Mouse (Mus musculus) myocyte (in vitro differentiated cells): ENCODE data around the gene Olfr709-ps1. TPM values are rescaled to one million over a fixed set of nuclear protein-coding genes. Genes with fewer than 3 reads are reported as not detected.
"Not testable (repeated sequence)": the region's sequence is repeated elsewhere in the genome, so short reads cannot be mapped to it uniquely, and the experiment has no call there.

Experiments
- H3K27me3 ChIP-seq: one replicate; pipeline ENCODE4 v1.6.1; 2011; ENCODE audit not compliant: control insufficient read depth, insufficient read depth, insufficient read length
- H3K36me3 ChIP-seq: one replicate; pipeline ENCODE4 v1.6.1; 2011; ENCODE audit not compliant: control insufficient read depth, insufficient read depth
- H3K4me2 ChIP-seq: one replicate; pipeline ENCODE4 v1.6.1; 2011; ENCODE audit warnings: low read depth, control low read depth
- H3K4me3 ChIP-seq: one replicate; pipeline ENCODE4 v1.5.1; 2011; ENCODE audit warnings: mild to moderate bottlenecking, control low read depth, moderate library complexity
- H3K79me2 ChIP-seq: one replicate; pipeline ENCODE4 v1.6.1; 2011; ENCODE audit not compliant: control insufficient read depth, insufficient read depth
- H3ac ChIP-seq: one replicate; pipeline ENCODE4 v1.6.1; 2011; ENCODE audit not compliant: control insufficient read depth, insufficient read length
- CEBPB ChIP-seq: IDR thresholded peaks from 2 replicates; pipeline ENCODE4 v1.6.1; 2011; ENCODE audit warnings: mild to moderate bottlenecking, moderate library complexity; ENCODE audit not compliant: poor library complexity, insufficient read depth, severe bottlenecking
- E2F4 ChIP-seq: IDR thresholded peaks from one replicate; pipeline ENCODE4 v1.6.1; 2011; ENCODE audit warnings: mild to moderate bottlenecking, control low read depth, moderate library complexity; ENCODE audit not compliant: insufficient read depth
- MAX ChIP-seq: IDR thresholded peaks from one replicate; pipeline ENCODE4 v1.6.1; 2011; ENCODE audit warnings: low read depth, mild to moderate bottlenecking, control low read depth
- MYOD1 ChIP-seq, 3 experiments: IDR thresholded peaks; one replicate each; pipeline ENCODE4 v1.6.1; 2011; ENCODE audit warnings: control low read depth in 2 of 3, low read depth in 2 of 3, mild to moderate bottlenecking in 2 of 3, moderate library complexity in 1 of 3; ENCODE audit not compliant: insufficient read length in 2 of 3, control insufficient read depth in 1 of 3
- MYOG ChIP-seq, 3 experiments: IDR thresholded peaks; one replicate each; pipeline ENCODE4 v1.6.1; 2011; ENCODE audit warnings: control low read depth in 2 of 3, low read depth in 2 of 3, mild to moderate bottlenecking in 2 of 3; ENCODE audit not compliant: insufficient read length in 2 of 3, control insufficient read depth in 1 of 3, insufficient read depth in 1 of 3
- POLR2A ChIP-seq: IDR thresholded peaks from one replicate; pipeline ENCODE4 v1.6.1; 2011; ENCODE audit warnings: low read depth, mild to moderate bottlenecking, control low read depth, moderate library complexity; ENCODE audit not compliant: insufficient read length
- POLR2AphosphoS2 ChIP-seq: IDR thresholded peaks from one replicate; pipeline ENCODE4 v1.6.1; 2011; ENCODE audit warnings: low read depth, control low read depth; ENCODE audit not compliant: insufficient read length
- REST ChIP-seq: IDR thresholded peaks from one replicate; pipeline ENCODE4 v1.6.1; 2011; ENCODE audit warnings: mild to moderate bottlenecking, control low read depth, moderate library complexity; ENCODE audit not compliant: insufficient read depth, insufficient read length
- SRF ChIP-seq: IDR thresholded peaks from one replicate; pipeline ENCODE4 v1.6.1; 2011; ENCODE audit warnings: low read depth; ENCODE audit not compliant: control insufficient read depth, insufficient read length
- TCF12 ChIP-seq: IDR thresholded peaks from one replicate; pipeline ENCODE4 v1.6.1; 2011; ENCODE audit warnings: mild to moderate bottlenecking, control low read depth; ENCODE audit not compliant: poor library complexity, insufficient read depth, severe bottlenecking
- TCF3 ChIP-seq: IDR thresholded peaks from one replicate; pipeline ENCODE4 v1.6.1; 2011; ENCODE audit warnings: low read depth, control low read depth; ENCODE audit not compliant: insufficient read length
- USF1 ChIP-seq: IDR thresholded peaks from one replicate; pipeline ENCODE4 v1.6.1; 2011; ENCODE audit warnings: low read depth, mild to moderate bottlenecking, control low read depth, moderate library complexity
- polyA plus RNA-seq: library from polyadenylated mRNA; unstranded; fragments of >200 nt; fragmentation: generic; extraction: Trizol; gene quantifications from one replicate; pipeline ENCODE4 v1.2.1, GENCODE M21; 2012; ENCODE audit warnings: missing spikeins

Gene Olfr709-ps1
- polyA plus RNA-seq, 1 experiment, result not detected

DNA sequence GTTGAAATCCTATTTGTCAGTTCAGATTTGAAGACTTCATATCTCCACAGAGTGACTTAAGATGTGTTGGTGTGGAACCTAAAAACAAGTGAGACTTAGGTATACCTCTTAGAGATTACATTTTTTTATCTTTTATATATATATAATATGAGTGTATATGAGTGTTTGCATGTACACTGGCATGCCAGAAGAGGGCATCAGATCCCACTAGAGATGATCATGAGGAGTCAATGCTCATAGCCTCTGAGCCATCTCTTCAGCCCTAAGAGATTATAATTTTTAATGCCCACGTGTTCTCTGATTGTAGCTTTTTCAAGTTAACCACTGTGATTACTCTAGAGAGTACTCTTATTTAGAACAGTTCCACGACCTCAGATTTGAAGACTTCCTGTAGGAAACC, 24.3 kb downstream of the Olfr709-ps1 start, which contains the start of gene Olfr1532-ps1:
Gene Olfr1532-ps1 (plus strand): TSS at position 326 of the 400 bp plus-strand sequence.
- TF ChIP-seq USF1 (no peak), E2F4 (no peak), REST (no peak), MYOG (IDR thresholded peaks at IDR 0.05; ENCODE audit: control insufficient read depth in 1 of 3, insufficient read depth in 1 of 3, insufficient read length in 2 of 3, low read depth in 2 of 3) (no peak)
- no peak within 1 kb of the TSS for H3ac ChIP-seq

GRCm38 (mm10) chr7:106901141-106901540, 30.9 kb downstream of the Olfr709-ps1 start, which contains the start of gene Olfr707:
Gene Olfr707 (minus strand): TSS chr7:106901241.
- H3K27me3 ChIP-seq, H3K4me2 ChIP-seq, H3K79me2 ChIP-seq, H3K4me3 ChIP-seq, H3ac ChIP-seq, H3K36me3 ChIP-seq: not testable (repeated sequence)

More for the DNA sequence above, 24.3 kb downstream of the Olfr709-ps1 start, which contains the start of gene Olfr1532-ps1:
- Histone ChIP-seq H3K79me2 (no peaks in the 10 kb centered on the region), H3K4me3 (no peak within 1 kb of the TSS), H3K36me3 (no peaks in the 10 kb centered on the region), H3K27me3 (no peaks in the 10 kb centered on the region), H3K4me2 (no peak within 1 kb of the TSS)

DNA sequence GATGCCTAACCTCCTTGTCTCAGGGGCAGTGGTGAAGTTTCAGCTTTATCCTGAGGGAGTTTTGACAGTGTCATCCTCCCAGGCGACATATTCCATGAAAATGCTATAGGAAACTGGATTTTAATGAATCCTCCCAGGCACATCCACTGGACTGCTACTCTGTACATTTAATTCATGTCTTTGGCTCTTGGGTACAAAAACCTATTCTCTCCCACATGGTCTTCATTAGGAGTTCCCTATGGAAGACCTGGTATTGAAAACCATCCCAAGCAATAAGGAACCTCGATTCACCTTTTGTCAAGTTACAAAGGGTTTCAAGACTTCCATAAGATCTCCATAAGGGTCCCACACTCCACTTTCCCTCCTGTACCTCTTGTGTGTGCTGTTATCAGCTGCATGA, 44.0 kb downstream of the Olfr709-ps1 start, which contains the start of gene Olfr706:
Gene Olfr706 (minus strand): TSS at position 101 of the 400 bp plus-strand sequence.
- Histone ChIP-seq H3K79me2 (no peaks in the 10 kb centered on the region), H3K4me2 (no peak within 1 kb of the TSS), H3K4me3 (no peak within 1 kb of the TSS), H3K36me3 (no peaks in the 10 kb centered on the region), H3K27me3 (no peaks in the 10 kb centered on the region), H3ac (no peak within 1 kb of the TSS)
- TF ChIP-seq POLR2AphosphoS2 (no peak), MYOG (IDR thresholded peaks at IDR 0.05; ENCODE audit: control insufficient read depth in 1 of 3, insufficient read depth in 1 of 3, insufficient read length in 2 of 3, low read depth in 2 of 3) (no peak), POLR2A (no peak), TCF12 (no peak), SRF (no peak), MYOD1 (IDR thresholded peaks at IDR 0.05; ENCODE audit: control insufficient read depth in 1 of 3, insufficient read length in 2 of 3, low read depth in 2 of 3) (no peak), TCF3 (no peak), CEBPB (no peak), MAX (no peak), USF1 (no peak), E2F4 (no peak), REST (no peak)

DNA sequence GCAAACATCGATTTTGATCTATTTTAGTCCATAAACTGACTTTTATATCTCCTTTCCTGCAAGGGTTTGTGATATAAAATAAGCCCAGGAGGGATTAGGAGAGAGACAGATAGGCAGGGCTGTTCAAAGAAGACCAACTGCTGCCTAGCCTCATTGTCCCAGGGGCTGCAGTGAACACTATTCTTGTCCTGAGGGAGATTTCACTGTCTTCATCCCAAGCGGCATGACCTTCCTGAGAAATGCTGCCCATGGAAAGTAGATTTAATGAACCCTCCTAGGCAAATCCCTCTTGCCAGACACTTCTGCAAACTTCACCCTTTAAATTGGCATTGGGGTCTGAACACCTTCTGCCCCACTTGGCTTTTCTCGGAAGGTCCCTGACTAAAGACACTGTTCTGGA, 55.2 kb downstream of the Olfr709-ps1 start, which contains the start of gene Olfr705:
Gene Olfr705 (minus strand): TSS at position 101 of the 400 bp plus-strand sequence.
- TF ChIP-seq POLR2A (no peak), MYOG (IDR thresholded peaks at IDR 0.05; ENCODE audit: control insufficient read depth in 1 of 3, insufficient read depth in 1 of 3, insufficient read length in 2 of 3, low read depth in 2 of 3) (no peak), SRF (no peak), TCF12 (no peak), MYOD1 (IDR thresholded peaks at IDR 0.05; ENCODE audit: control insufficient read depth in 1 of 3, insufficient read length in 2 of 3, low read depth in 2 of 3) (no peak), REST (no peak), TCF3 (no peak), E2F4 (no peak), CEBPB (no peak), MAX (no peak), USF1 (no peak), POLR2AphosphoS2 (no peak)
- no peak within 1 kb of the TSS for H3K4me2 ChIP-seq

More for the DNA sequence above, 55.2 kb downstream of the Olfr709-ps1 start, which contains the start of gene Olfr705:
- Histone ChIP-seq H3K4me3 (no peak within 1 kb of the TSS), H3K27me3 (no peaks in the 10 kb centered on the region), H3K79me2 (no peaks in the 10 kb centered on the region), H3ac (no peak within 1 kb of the TSS), H3K36me3 (no peaks in the 10 kb centered on the region)

Other genes with a start within 250 kb of the Olfr709-ps1 start
- gene Olfr694, start 240.4 kb downstream of the Olfr709-ps1 start, polyA plus RNA-seq, result not detected
- not detected for gene Olfr695, start 215.8 kb downstream of the Olfr709-ps1 start, polyA plus RNA-seq
- not detected for gene Olfr697, start 189.8 kb downstream of the Olfr709-ps1 start, polyA plus RNA-seq
- not detected for gene Olfr698, start 176.8 kb downstream of the Olfr709-ps1 start, polyA plus RNA-seq
- gene Olfr699, start 139.0 kb downstream of the Olfr709-ps1 start, polyA plus RNA-seq, result not detected
- gene Olfr700, start 123.4 kb downstream of the Olfr709-ps1 start, polyA plus RNA-seq, result not detected
- not detected for gene Olfr701, start 118.1 kb downstream of the Olfr709-ps1 start, polyA plus RNA-seq
- not detected for gene Olfr702, start 98.3 kb downstream of the Olfr709-ps1 start, polyA plus RNA-seq
- not detected for gene Olfr703, start 88.9 kb downstream of the Olfr709-ps1 start, polyA plus RNA-seq
- gene Olfr704, start 69.0 kb downstream of the Olfr709-ps1 start, polyA plus RNA-seq, result not detected
- not detected for gene Olfr705, start 55.3 kb downstream of the Olfr709-ps1 start, polyA plus RNA-seq
- gene Olfr706, start 44.1 kb downstream of the Olfr709-ps1 start, polyA plus RNA-seq, result not detected
- not detected for gene Olfr707, start 31.0 kb downstream of the Olfr709-ps1 start, polyA plus RNA-seq
- gene Olfr1532-ps1, start 24.2 kb downstream of the Olfr709-ps1 start, polyA plus RNA-seq, result not detected
- gene Olfr710, start 16.1 kb upstream of the Olfr709-ps1 start, polyA plus RNA-seq, result not detected
- gene Olfr6, start 31.7 kb upstream of the Olfr709-ps1 start, polyA plus RNA-seq, result not detected
- not detected for gene Olfr711, start 43.2 kb upstream of the Olfr709-ps1 start, polyA plus RNA-seq
- gene Olfr2, start 73.9 kb upstream of the Olfr709-ps1 start, polyA plus RNA-seq, result not detected
- not detected for gene Olfr713, start 99.0 kb upstream of the Olfr709-ps1 start, polyA plus RNA-seq
- gene Olfr714, start 138.8 kb upstream of the Olfr709-ps1 start, polyA plus RNA-seq, result not detected
- gene Olfr17, start 161.0 kb upstream of the Olfr709-ps1 start, polyA plus RNA-seq, result not detected
- not detected for gene Olfr715b, start 178.2 kb upstream of the Olfr709-ps1 start, polyA plus RNA-seq
- not detected for gene Olfr715, start 198.9 kb upstream of the Olfr709-ps1 start, polyA plus RNA-seq
- not detected for gene Olfr716, start 206.1 kb upstream of the Olfr709-ps1 start, polyA plus RNA-seq
- not detected for gene Nlrp14, start 234.8 kb upstream of the Olfr709-ps1 start, polyA plus RNA-seq